Mouse (Mus musculus) retina, adult 2 months (tissue): ENCODE results near the gene Mettl14.
"Not testable (repeated sequence)": the region's sequence is repeated elsewhere in the genome, so short reads cannot be mapped to it uniquely, and the experiment has no call there.

ENCODE experiments used
- DNase-seq: peaks from one replicate; pipeline ENCODE4 v3.0.0-alpha.2; 2012; ENCODE audit warnings: low read depth, low spot score

Gene Mettl14

GRCm38 (mm10) chr3:123385486-123386156 is at the start of gene Mettl14:
Gene Mettl14 (minus strand): TSS chr3:123386108.
- DNase-seq, result peak; percentile 97

- DNase-seq, result no peak
These were observed 47.5 kb upstream of the Mettl14 start for GRCm38 (mm10) chr3:123433362-123433761.

DNA sequence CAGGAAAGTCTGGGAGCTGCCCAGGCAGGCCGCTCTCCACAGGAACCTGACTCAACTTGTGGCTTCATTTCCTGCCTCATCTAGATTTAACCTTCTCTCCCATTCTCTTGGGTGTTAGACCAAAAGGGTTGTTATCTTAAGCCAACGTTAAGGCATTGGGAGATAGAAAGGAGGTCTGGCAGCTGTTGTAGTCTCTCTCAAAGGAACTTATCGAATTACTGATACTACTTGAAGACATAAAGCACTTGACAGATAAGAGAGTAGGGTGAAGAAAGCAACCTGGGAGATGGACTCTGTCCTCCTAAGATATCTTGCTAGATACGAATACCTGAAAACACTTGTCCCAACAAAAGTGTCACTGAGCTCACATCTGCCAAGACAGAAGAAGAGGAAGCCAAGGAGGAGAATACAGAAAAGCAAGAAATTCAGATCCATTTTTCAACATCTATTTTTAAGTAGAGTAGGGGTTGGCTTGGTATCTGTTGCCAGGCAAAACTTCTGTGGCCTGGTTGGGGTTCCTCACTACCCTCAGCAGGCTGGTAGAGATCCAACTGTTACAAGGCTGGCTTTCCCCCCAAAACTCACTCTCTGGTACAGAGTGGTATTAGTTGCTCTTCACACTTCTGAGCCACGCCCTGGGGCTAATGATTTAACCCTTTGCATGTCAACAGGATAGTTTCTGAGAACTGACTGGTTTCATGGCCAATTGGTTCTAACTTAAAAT is 46.2 kb upstream of the Mettl14 start:
- DNase-seq, result no peak

DNA sequence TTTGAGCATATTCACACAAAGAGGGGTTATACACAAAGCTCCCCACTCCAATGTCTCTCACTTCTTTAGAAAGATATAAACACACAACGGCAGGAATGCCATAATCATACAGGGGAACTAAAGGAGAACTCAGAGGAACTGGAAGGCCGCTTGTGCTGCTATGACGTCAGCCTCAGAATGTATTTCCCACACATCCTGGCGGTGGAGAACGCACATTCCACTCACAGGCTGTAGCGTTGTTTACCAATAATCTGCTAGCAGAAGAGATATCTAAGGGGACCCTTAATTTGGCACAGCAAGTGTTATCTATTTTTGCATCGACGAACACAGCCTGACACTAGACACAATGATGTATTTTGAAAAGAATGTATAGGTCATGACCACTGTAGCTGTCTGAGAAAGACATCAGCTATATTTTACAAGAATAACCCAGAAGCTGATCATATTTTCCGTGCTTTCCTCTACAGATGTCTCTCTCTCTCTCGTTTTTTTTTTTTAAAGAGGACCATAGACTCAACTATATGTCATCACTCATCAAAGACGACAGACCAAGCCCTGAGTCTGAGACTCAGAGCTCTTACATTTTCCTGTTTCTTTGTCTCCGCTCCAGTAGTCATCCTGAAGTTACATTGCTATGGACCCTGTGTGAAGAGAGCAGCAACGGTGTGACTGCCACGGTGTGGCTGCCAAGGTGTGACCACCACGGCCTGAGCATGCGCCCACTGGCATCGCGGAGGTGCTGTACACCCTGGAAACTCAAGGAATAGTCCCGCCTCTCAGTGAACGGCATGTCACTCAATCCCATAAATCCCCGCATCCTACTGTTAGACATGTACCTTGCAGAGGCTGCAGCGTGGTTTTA is 43.9 kb upstream of the Mettl14 start:
- no peak for DNase-seq

DNA sequence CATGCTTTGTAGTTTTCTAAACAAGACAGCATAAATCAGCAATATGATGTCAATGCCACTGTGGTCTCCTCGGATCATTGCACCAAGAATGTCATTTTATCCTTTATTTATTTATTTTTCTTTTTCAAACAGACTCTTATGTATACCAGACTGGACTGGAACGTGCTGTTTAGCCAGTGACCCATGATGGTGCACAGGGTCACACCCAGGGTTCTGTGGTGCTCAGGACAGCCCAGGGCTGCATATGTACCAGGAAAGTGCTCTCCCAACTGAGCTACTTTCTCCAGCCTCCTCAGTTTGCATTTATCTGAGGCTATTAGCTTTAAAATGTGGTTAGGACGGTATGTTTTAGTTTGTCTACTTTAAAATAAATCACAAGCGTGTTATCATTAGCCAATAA is 42.1 kb upstream of the Mettl14 start:
- no peak for DNase-seq

- no peak for DNase-seq
These were observed 39.7 kb upstream of the Mettl14 start for GRCm38 (mm10) chr3:123425647-123426046.

GRCm38 (mm10) chr3:123413173-123413572 is 27.3 kb upstream of the Mettl14 start:
- no peak for DNase-seq

GRCm38 (mm10) chr3:123411821-123412578 is 26.1 kb upstream of the Mettl14 start:
- no peak for DNase-seq

DNA sequence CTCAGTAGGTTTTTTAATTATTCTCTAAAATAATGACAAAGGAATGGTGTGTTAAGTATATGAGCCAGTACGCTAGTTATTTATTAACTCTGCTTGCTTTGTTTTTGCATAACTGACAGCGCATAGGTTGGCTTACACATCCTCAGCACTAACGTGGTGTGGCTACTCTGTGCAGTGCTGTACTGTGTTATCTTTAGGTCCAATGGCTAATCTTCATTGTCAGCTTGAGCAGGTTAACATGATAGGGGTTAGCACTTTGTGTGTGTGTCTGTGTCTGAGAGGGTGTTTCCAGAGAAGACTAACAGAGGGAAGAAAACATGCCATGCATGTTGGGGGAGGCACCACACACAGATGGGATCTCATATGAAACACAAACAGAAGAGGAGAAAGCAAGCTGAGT is 19.0 kb upstream of the Mettl14 start:
- no peak for DNase-seq

- DNase-seq, result no peak
These were observed 11.9 kb upstream of the Mettl14 start for GRCm38 (mm10) chr3:123397562-123398481.

DNA sequence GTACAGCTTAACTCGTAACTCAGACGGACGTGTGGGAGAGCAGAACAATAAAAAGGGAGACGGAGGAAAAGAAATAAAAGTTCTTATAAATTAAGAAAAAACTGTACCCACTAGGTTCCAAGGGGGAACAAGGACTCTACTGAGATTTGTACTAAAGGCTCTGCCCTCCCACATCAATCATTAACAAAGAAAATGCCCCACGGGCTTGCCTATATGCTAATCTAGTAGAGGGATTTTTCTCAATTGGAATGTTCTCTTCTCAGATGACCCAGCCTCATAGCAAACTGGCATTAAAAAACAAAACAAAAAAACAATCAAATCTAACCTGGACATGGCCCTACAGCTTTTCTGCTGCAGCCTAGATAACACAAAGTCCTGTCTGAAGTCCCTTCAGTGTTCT is 9.7 kb upstream of the Mettl14 start:
- no peak for DNase-seq

GRCm38 (mm10) chr3:123391180-123391579 is 5.3 kb upstream of the Mettl14 start:
- DNase-seq, result no peak

DNA sequence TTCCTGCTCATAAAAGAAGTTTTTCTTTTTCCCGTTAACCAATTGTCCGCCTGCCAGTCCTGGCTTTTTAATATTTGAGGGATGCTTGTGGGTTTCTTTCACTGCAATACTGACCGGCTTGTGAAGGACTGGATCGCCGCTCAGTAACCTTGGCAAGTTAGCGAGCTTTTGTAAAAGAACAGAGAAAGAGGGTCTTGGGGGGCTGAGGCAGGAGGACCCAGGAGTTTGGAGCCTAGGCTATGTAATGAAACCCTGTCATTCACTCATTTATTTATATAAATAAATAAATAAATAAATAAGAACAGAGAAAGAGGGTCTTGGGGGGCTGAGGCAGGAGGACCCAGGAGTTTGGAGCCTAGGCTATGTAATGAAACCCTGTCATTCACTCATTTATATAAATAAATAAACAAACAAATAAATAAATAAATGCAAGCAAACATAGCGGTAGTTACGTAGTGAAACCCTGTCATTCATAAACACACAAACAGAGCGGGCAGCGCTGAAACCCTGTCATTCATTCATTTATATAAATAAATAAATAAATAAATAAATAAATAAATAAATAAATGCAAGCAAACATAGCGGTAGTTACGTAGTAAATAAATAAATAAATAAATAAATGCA is 361 bp upstream of the Mettl14 start:
- DNase-seq, result not testable (repeated sequence)

DNA sequence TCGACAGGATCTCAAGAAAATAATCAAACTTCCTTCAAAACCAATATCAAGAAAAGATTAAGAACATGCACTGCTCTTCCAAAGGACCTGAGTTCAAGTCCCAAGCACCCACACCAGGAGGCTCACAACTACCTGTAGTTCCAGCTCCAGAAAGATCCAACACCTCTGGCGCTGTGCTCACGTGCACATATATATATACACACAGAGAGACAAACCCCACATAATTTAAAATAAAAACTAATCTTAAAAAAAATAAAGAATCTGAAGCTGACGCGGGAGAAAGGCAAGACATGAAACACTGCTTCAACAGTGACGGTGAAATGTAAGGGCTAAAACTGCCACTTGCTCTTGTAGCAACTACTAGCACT is 806 bp downstream of the Mettl14 start:
- DNase-seq, result no peak

DNA sequence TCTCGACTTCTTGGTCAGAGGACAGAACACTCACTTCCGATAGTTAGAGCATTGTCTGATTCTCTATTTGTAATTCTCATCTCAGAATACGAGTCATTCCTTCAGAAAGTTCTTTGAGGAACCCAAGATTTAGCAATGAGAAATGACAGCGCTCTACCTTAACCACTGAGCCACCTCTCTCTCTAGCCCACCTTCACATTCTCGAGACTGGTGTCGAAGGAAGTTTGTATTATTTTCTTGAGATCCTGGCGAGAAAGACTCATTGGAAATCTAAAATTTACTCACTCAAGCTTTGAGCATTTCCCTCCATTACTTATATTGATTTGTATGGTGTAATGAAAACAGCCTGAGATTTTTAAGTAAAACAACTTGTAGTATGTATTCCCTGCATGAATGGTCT is 1.5 kb downstream of the Mettl14 start:
- DNase-seq, result no peak

GRCm38 (mm10) chr3:123376562-123376961 is 9.3 kb downstream of the Mettl14 start:
- DNase-seq, result no peak

DNA sequence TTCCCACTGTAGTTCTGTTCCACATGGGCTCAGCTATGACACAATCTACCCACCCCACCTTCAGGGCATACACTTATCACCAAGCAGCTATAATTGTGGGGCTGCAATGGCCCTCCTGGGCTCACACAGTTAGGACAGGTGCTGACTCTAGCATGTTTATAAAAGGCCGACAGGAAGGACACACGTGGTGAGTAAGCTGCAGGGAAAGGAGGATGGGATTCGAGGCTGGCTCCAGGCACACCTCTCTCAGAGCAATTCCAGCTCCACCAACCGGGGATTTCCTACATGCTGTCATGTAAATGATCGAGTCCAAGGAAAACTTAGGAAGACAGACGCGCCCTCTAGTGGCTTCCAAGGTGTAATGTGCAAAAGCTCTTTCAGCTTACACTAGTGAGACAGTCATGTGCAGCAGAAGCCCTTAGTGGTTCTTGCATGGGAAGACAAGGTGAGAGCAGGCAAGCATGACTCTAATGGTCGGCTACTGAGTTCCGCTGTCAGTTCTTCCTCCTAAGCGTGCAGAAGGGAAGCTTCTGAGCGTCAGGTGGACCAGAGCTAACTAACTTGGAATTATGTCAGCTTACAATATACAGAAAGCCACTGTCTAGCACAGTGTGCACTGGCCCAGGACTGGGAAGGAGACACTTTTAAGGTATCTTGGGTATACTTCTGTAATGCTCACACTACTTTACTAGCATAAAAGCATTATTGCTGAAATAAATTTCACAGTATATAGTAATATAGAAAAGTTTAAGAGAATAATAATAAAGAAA is 14.0 kb downstream of the Mettl14 start:
- peak; percentile 23 for DNase-seq

- DNase-seq, result no peak
These were observed 15.0 kb downstream of the Mettl14 start for GRCm38 (mm10) chr3:123370927-123371326.

DNA sequence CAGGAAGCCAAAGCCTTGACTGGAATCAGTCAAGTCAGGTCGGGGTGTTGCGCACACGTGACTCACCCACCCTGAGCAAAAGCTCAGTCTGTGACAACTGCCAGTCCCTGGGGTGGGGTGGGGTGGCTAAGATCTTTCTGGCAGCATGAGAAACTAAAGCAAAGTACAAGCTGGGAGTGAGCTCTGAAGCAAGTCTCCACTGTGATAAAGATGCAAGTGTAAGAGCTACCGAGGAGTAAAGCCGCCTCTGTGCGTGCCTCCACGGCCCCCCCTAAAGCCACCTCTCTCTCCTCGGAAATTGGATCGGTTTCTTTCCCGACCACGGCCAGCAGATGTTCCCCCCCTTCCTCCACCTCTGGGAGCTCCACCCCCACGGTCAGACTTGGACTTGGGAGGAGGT is 16.7 kb downstream of the Mettl14 start:
- DNase-seq, result no peak
